Mouse (Mus musculus) gastrocnemius, adult 8-10 months (tissue): ENCODE measurements around the gene Srgap2. TPM values are rescaled to one million over a fixed set of nuclear protein-coding genes. Genes with fewer than 3 reads are reported as not detected.
"Not testable (repeated sequence)": the region's sequence is repeated elsewhere in the genome, so short reads cannot be mapped to it uniquely, and the experiment has no call there.

Source experiments
- DNase-seq, 2 experiments: peaks; one replicate each; pipeline ENCODE4 v3.0.0; 2022; ENCODE audit warnings: low spot score in 2 of 2
- microRNA-seq: library from miRNA; unstranded; fragments of <30 nt; microRNA quantifications from one replicate; pipeline ENCODE4 v1.2.0, GENCODE M21; 2022
- total RNA-seq, 4 experiments: library from RNA; stranded (reverse); gene quantifications; 2 replicates each; pipeline ENCODE4 v1.2.4; 2022

Gene Srgap2
- total RNA-seq, 4 experiments from 2014 or later = 7.5 to 14.1 (median 10.9) TPM

- DNase-seq = not testable (repeated sequence)
These were observed 274.5 kb downstream of the Srgap2 start for GRCm38 (mm10) chr1:131252516-131253250.

DNA sequence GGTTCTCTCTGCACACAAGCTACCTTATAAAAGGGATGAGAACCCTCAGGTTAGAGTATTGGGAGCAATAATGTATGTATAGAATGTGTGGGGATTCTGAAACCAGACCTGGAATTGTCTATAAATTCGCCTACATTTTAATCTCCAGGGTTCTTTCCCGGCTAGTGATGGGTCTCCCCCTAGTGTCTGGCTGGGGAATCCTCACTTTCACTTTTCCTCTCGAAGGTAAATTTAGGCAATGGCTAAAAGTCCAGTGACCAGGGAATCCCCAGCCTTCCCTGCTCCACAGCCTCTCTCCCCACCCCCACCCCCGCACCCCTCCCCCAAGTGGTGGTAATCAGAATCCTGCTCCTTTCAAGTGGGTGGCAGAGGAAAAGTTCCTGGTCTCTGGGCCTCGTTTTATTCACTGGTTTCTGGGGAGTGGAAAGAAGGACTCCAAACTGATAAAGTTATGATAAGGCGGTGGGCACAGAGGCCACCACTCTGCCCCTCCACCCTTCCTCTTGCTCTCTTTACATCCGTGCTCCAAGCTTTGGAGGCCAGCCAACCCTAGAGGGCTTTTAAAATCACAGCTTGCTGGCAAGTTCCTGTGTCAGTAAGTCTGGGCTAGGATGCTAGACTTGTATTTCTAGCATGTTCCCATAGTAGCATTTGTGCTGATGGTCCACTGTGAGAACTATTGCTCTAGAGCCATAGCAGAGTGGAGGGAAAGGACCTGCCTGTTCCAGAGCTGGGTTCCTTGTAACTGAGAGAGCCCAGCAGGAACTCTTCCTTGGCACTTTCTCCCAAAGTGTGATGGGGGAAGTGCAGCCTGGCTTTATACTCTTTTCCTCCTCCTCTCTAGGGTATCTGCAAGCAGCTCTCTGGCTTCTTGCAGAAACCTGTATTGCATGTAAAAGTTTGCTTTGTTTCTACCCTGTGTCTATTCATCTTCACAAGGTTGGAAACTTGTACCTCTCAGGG lies 280.4 kb downstream of the Srgap2 start:
- DNase-seq = no peak

DNA sequence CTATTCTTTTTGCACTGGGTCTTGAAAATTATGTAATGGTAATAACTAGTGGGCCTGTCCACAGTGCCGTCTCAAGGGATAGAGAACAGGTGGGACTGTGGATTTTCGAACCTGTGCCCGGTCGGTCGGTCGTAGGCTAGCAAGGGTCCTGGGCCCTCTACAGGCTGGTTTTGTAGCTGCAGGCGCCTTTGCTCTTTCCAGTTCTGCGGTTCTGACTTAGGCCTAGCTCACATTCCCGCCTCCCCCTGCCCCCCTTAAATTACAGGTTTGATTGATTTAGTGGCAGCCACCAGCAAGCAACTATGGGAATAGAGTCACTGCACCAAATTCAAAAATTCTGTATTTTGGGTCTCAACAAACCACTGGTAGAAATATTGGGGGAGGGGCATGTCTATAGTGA lies 281.2 kb downstream of the Srgap2 start:
- DNase-seq = peak in 1 of 2 experiments; percentile 27

DNA sequence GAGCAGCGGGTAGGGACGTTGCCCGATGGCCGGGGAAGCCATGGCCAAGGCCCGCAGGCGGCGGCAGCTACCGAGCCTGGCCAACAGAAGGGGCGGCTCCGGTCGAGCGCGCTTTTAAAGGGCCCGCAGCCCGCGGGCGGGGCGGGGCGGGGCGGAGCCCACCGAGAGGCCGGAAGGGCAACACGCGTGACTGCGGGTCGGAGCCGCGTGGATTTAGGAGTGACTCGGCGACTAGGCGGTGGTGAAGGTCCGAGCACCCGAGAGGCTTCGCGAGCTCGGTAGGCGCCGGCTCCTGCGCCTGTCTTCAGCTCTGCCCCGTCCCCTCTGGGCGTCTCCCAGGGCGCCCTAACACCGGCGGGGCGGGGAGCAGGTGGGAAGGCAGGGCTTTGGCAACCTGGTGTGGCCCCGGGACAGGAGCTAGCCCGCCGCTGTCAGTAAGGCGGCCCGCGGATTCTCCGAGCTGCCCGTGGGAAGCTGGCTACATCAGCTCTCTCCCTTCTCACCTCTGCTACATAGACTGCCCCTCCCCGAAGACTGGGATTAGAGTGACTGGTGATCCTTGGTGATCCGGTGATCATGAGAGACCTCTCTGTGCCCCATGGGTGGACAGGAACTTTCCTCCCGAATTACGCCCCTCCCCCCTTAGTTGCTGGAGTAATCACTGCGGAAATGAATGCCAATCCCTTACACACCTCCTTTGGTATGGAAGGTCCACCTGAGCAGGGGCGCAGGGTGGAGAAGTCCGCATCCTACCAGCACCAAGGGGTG lies 281.9 kb downstream of the Srgap2 start, which contains the start of gene Rassf5:
TSS of gene Rassf5 (minus strand) at position 170 of the 768 bp plus-strand sequence.
- peak; percentile 56 to 62 for DNase-seq

DNA sequence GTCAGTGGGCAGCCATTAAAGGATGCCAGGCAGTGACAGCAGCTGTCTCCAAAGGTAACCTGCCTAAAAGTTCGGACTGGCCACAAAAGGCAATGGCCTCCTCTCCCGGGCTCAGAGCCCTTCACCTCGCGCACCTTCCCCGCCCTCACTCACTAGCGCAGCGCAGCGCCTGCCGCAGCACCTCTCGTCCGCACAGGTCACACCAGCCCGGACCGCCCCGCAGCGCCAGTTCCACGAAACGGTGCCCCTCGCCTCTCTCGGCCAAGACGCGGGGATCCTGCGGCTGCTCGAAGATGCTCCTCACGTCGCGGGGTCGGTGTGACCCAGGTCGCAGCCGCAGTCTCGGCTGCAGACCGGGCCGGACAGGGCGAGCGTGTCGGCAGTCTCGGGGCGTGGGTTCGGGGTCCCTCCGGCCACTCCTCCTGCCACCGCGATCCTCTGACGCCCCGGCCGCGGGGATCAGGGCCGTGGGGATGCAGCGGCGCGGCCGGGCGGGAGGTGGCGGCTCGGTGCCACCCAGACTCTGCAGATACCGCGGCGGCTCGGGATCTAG lies 282.5 kb downstream of the Srgap2 start:
- no peak for DNase-seq

- no peak for DNase-seq
These were observed 284.2 kb downstream of the Srgap2 start for GRCm38 (mm10) chr1:131242956-131243355.

- no peak for DNase-seq
These were observed 287.5 kb downstream of the Srgap2 start for GRCm38 (mm10) chr1:131239576-131240193.

GRCm38 (mm10) chr1:131238931-131239381 lies 288.2 kb downstream of the Srgap2 start:
- peak; percentile 62 to 65 for DNase-seq

DNA sequence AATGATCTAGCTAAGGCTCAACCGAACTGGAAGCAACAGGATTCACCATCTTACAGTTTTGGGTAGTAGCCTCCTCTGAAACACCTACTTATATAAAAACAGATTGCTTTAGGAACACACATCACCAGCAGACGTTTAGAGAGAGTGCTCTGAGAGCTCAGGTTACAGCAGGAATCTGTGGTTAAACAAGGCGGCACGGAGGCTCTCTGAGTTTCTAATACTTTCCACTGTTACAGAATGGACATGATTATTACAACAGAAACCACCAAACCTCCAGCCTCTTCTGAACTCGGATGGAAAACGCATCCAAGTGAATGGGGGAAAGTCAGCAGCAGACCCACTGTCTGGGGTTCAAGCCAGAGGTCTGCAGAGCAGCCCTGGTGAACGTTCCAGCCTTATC lies 291.1 kb downstream of the Srgap2 start:
- DNase-seq = no peak

Small RNA genes within 50 kb of the gene (microRNA-seq; reads per million reads assigned to microRNA genes)
- gene Gm24273 = not detected

Other genes starting within 250 kb of the Srgap2 start
- gene Ikbke, start 247.7 kb downstream of the Srgap2 start, total RNA-seq = 1 to 10 TPM in 1 of 4 experiments, under 1 TPM in 2, not detected in 1; 0.41 to 1.4 (median 0.70) TPM
- under 1 TPM; 0.20 to 0.51 (median 0.24) TPM for gene Fam72a, start 551 bp upstream of the Srgap2 start, total RNA-seq
- not detected for gene Avpr1b, start 71.9 kb upstream of the Srgap2 start, total RNA-seq
- gene Ctse, start 111.0 kb upstream of the Srgap2 start, total RNA-seq = not detected
- 1 to 10 TPM; 1.7 to 2.7 (median 2.1) TPM for gene Rab7b, start 161.3 kb upstream of the Srgap2 start, total RNA-seq
- not detected for gene Slc26a9, start 216.7 kb upstream of the Srgap2 start, total RNA-seq